Mouse (Mus musculus) heart, postnatal 0 days (tissue): ENCODE results near the gene Adcy6.

Experiments used
- CTCF ChIP-seq: IDR thresholded peaks from 2 replicates; pipeline ENCODE4 v1.5.1; 2016; ENCODE audit warnings: antibody characterized with exemption, control low read depth, low read depth
- EP300 ChIP-seq: IDR thresholded peaks from 2 replicates; pipeline ENCODE4 v1.6.1; 2016; ENCODE audit warnings: antibody characterized with exemption, low read depth

DNA sequence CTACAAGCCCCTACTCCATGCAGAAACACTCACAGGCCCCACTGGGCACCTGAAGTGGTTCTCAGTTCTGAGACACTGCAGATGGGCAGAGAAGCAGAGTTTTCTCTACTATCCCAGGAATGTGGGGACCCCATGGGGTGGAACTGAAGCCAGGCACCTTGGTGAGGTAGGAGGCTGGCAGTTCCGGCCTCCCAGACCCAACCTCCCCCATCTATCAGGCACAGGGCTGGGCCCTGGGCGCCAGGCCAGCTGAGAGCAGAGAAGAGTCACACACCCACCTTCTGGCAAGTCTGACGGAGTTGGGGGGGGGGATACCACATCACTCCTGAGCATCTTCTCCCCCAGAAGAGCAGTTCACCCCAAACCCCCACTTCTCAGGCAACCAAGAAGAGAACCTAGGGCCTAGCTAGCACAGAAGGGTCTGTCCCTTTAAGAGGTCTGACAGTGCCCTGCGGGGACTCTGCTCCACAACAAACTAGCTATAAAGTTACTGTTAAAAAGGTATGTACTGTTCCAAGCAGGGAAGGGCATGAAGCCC, 6.9 kb downstream of the Adcy6 start:
- TF ChIP-seq CTCF (no peak), EP300 (no peak)
